ENCODE assay signal across 11 mouse cellular contexts in the genomic region with DNA sequence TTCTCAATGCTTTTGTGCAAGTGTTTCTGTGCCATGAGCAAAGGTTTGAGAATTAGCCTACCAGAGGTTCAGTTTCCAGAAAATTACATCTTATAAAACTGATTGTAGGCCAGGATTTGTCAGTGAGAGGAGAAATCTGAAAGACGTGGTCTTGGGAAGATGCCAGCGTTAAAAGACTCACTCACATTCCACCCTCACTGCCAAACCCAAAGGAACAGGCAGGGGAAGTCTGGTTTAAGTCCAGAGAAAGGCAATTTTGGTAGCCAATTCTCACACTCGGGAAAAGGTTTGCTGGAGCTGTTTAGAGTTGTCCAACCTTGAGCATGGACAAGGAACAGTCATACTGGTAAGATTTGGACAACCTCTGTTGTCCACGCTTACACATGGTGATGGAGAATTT.
DNase-seq lines count a peak whose midpoint lies in the region; ATAC-seq and TF ChIP-seq lines count a peak whose summit lies in the region.
"Had no signal": no experiment of that assay in that cellular context is flagged by ENCODE, and none has a peak within 500 bp of the region (broad histone marks: within the 10 kb centered on the region; RNA-seq: fewer than 3 reads in every experiment).

No protein-coding gene starts in this region.

- no peaks in the 10 kb centered on the region for H3K9me3 ChIP-seq in lung, embryonic 14.5 days (ENCODE audit: low read depth, low read length)
- H3K9me3 ChIP-seq: forebrain, embryonic 12.5 days; hindbrain, embryonic 15.5 days; kidney, embryonic 15.5 days had no signal

- H3K4me2 ChIP-seq in lung, embryonic 14.5 days, result no peak overlapping the region
- H3K4me2 ChIP-seq: forebrain, embryonic 12.5 days; hindbrain, embryonic 15.5 days; kidney, embryonic 15.5 days had no signal

- H3K36me3 ChIP-seq in lung, embryonic 14.5 days (ENCODE audit: insufficient read depth), result no peaks in the 10 kb centered on the region
- H3K36me3 ChIP-seq: forebrain, embryonic 12.5 days; hindbrain, embryonic 15.5 days; kidney, embryonic 15.5 days had no signal

- peak; percentile 39 to 51 for DNase-seq in heart, adult 18-20 months
- no peak for DNase-seq in heart, adult 8-10 months (ENCODE audit: low spot score)
- DNase-seq in lung, embryonic 14.5 days, result peak; percentile 76
- DNase-seq in lung, postnatal 4 days, result no peak
- DNase-seq in brain, adult 2 months (ENCODE audit: low read depth, low spot score), result peak; percentile 59
- peak; percentile 46 for DNase-seq in lung, postnatal 36 days
- DNase-seq in ovary, postnatal 14 days (ENCODE audit: low spot score), result no peak
- DNase-seq: cerebellum, adult 11 months had no signal

- TF ChIP-seq CTCF in lung, embryonic 14.5 days (IDR thresholded peaks at IDR 0.05; ENCODE audit: low read depth), result no peak

- H3K4me3 ChIP-seq in lung, embryonic 14.5 days (ENCODE audit: low read depth, low read length), result no peak overlapping the region
- H3K4me3 ChIP-seq: forebrain, embryonic 12.5 days; hindbrain, embryonic 15.5 days; kidney, embryonic 15.5 days had no signal

- no peaks in the 10 kb centered on the region for H3K4me1 ChIP-seq in lung, embryonic 14.5 days (ENCODE audit: insufficient read depth)
- H3K4me1 ChIP-seq: forebrain, embryonic 12.5 days; hindbrain, embryonic 15.5 days had no signal

- no peak overlapping the region for H3K27ac ChIP-seq in lung, embryonic 14.5 days (ENCODE audit: low read depth)
- H3K27ac ChIP-seq: forebrain, embryonic 12.5 days; hindbrain, embryonic 15.5 days; kidney, embryonic 15.5 days had no signal

- WGBS in lung, embryonic 14.5 days, result 46% methylated on average over 4 of the region's 4 CpGs

- H3K27me3 ChIP-seq in lung, embryonic 14.5 days (ENCODE audit: insufficient read depth, low read length), result no peaks in the 10 kb centered on the region
- H3K27me3 ChIP-seq: forebrain, embryonic 12.5 days; hindbrain, embryonic 15.5 days; kidney, embryonic 15.5 days had no signal

- ATAC-seq in lung, embryonic 14.5 days (ENCODE audit: insufficient read depth), result no peak

- no peak overlapping the region for H3K9ac ChIP-seq in lung, embryonic 14.5 days
- H3K9ac ChIP-seq: forebrain, embryonic 12.5 days; hindbrain, embryonic 15.5 days; kidney, embryonic 15.5 days had no signal

Comparison
In these comparisons a context has a peak if more than half of its experiments do, and no peak if none do; other contexts are left out.
1. DNase-seq: peak in heart, adult 18-20 months (2 of 2), lung, embryonic 14.5 days (single experiment), brain, adult 2 months (single experiment) and lung, postnatal 36 days (single experiment); none in heart, adult 8-10 months (single experiment), lung, postnatal 4 days (0 of 2) and ovary, postnatal 14 days (single experiment).